Mouse (Mus musculus): Measurements from ENCODE around the gene Podxl.

The Podxl gene

DNA sequence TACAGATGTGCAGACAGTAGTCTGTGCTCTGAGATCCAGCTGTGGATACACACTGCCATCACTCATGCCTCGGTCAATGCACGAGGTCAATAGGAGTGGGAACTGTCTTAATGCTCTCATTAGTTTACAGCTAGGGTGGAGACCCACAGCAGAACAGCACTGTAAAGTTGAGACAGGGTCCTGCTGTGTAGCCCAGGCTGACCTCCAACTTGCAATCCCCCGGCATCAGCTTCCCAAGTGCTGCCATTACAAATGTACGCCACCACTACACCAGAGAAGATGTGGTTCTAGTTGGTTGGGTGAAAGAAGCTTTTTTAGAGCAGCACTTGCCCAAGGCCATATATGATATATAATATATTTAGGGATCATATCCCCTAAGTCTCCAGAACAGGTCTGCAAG, 40.1 kb downstream of the Podxl start:
- DNase-seq (ENCODE audit: low spot score in 2 of 2), result no peak

DNA sequence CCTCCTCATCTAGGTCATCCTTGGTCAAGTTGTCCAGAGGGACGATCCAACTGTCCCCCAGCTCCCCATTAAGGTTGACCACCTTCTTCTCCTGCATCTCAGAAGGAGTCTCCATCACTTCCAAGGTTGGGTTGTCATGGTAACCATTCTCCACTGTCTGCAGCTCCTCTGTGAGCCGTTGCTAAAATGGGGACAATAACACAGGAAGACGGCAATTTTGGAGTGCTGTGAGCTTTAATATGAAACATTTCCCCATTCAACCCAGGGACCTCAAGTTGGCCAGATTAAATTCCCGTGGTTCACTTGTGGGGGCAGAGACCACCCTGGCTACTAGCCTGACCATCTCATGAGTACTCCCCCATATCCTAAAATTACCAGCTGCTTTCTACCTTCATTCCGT, 40.7 kb downstream of the Podxl start:
- no peak for DNase-seq (ENCODE audit: low spot score in 2 of 2)

DNA sequence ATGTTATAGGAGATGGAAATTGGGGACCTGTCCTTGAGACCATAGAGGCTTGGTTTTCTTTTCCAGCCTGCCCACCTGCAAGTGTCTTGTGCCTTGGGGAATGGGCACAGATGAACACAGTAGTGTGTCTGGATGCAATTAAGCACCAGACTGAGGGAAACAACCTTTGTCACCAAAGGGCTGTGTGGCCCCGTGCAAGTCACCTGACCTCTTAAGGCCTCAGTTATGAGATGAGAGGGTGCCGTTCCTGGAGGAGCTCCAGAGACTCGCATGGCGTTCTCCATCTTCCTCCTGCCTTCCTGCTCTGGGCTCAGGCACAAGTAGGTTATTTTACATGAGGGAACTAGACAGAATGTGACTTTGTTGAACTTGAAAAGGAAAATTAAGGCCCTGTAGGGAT, 41.3 kb downstream of the Podxl start:
- no peak for DNase-seq (ENCODE audit: low spot score in 2 of 2)

- no peak for DNase-seq (ENCODE audit: low spot score in 2 of 2)
Measured at GRCm38 (mm10) chr6:31521491-31522355, 42.1 kb downstream of the Podxl start.

- DNase-seq (ENCODE audit: low spot score in 2 of 2), result no peak
Measured at GRCm38 (mm10) chr6:31520486-31521215, 43.1 kb downstream of the Podxl start.

DNA sequence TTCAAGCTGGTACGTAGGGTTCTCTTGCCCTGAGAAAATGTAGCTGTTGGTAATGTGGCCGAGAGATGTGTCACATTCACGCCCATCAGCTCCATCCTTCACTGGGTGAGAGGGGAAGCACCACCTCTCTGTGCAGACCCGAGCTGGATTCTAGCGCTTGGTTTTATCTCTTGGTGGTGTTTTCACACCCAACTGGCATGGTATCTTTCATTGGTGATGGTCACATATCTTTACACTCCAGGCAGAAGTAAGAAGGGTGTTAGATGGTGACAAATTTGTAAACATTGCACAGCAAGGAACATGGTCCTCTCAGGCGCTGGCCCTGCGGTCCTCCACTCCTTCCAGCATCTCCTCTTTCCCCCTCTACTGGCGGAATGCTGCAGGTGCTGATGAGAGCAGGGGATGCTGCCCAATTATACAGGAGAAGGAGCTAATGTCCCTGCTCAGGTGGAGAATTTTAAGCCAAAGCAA, 44.7 kb downstream of the Podxl start:
- no peak for DNase-seq (ENCODE audit: low spot score in 2 of 2)

- DNase-seq (ENCODE audit: low spot score in 2 of 2), result no peak
Measured at GRCm38 (mm10) chr6:31518338-31518698, 45.5 kb downstream of the Podxl start.

DNA sequence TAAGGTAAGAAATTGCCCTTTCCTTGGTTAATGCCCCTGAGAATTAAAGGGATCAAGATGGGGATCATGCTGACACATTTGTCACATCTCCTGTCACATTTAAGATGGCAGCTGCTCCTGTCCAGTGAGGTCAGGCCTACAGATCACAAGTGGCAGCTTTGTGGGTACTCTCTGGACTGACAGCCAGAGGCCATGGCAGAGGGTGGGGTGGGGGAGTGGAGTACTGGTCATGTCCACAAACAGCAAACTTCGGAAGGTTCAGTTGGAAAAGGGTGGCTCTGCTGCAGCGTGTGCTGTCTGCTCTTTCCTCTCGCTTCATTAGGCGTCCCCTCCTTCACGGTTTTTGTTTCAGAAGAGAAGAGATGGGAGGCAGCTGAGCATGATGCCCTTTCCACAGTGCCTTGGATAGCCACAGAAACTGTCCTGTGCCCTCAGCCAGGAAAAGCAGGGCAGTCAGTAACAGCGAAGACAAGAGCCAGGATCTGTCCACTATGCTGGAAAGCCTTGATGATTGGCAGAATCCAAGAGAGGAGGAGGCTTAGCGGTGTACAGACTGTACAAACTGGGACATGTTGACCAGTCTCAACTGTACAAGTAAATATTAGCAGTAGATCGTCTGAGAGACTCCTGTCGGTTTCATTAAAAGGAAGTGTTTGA, 46.0 kb downstream of the Podxl start:
- DNase-seq (ENCODE audit: low spot score in 2 of 2), result no peak

DNA sequence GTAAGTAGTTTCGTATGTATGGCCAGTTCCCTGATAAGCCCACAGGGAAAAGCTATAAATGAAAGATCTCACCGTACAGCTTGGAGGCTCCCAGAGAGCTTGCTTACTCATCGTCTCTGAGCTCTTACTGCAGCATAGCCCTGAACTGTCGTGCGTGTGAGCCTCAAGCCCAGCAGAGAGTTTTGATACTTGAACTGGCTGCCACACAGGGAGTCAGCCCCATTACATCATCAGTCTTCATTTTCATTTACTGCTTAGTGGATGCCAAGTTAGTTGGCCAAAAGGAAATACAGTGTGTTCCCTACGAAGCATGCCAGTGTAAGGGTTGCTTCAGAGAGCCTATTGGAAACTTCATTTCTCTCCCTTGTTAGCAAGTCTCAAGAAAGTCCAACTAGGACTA, 50.1 kb downstream of the Podxl start:
- DNase-seq (ENCODE audit: low spot score in 2 of 2), result no peak

GRCm38 (mm10) chr6:31502614-31503013, 61.2 kb downstream of the Podxl start:
- DNase-seq (ENCODE audit: low spot score in 2 of 2), result no peak

DNA sequence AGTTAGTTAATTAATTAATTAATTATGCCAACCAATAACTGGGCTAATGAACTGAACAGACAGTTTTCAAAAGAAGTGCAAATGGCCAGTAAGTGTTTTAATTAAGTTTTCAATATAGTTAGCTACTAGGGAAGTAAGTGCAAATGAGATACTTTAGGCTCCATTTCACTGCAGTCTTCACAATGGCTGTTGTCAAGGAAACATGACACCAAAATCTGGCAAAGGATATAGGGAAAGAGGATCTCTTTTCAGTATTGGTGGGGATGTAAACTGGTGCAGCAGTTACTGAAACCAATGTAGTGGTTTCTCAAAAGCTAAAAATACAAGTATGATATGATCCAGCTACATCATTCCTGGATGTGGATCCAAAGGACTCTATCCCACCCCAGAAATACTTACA, 63.1 kb downstream of the Podxl start:
- no peak for DNase-seq (ENCODE audit: low spot score in 2 of 2)

DNA sequence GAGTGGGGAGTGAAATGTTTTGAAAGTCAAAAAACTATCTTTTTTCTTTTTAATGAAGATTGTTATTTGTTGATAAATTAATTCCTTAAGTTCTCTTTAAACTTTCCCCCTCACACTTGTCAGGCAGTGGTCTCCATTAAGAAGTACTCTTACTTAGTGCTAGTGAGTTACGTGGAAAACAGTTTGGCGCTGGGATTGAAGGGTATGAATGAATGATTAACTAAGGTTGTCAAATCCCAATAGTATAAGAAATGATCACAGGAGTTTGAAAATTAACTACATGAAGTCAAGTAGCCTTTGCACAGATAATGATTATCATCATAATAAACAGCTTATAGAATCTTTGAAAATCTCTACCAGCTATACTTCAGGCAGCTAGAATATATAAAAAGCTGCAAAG, 63.5 kb downstream of the Podxl start:
- no peak for DNase-seq (ENCODE audit: low spot score in 2 of 2)

DNA sequence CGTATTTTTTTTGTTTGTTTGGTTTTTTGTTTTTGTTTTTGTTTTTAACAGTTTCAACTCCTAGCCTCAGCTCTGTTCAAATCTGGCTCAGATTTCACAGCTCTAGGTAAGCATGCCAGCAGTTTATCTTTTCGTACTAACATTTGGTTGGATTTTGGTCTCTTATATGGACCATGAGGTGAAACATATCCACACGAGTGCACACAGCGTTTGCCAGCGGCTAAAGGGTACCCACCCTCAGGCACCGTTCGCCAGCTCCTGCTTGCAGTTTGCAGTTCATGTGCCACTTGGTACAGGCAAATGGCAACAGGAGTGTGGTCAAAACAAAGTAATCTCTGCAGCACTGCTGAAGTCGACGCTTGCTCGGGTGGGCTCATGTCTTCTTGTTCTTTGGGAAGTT, 63.9 kb downstream of the Podxl start:
- DNase-seq (ENCODE audit: low spot score in 2 of 2), result no peak

GRCm38 (mm10) chr6:31496227-31496626, 67.6 kb downstream of the Podxl start:
- no peak for DNase-seq (ENCODE audit: low spot score in 2 of 2)

DNA sequence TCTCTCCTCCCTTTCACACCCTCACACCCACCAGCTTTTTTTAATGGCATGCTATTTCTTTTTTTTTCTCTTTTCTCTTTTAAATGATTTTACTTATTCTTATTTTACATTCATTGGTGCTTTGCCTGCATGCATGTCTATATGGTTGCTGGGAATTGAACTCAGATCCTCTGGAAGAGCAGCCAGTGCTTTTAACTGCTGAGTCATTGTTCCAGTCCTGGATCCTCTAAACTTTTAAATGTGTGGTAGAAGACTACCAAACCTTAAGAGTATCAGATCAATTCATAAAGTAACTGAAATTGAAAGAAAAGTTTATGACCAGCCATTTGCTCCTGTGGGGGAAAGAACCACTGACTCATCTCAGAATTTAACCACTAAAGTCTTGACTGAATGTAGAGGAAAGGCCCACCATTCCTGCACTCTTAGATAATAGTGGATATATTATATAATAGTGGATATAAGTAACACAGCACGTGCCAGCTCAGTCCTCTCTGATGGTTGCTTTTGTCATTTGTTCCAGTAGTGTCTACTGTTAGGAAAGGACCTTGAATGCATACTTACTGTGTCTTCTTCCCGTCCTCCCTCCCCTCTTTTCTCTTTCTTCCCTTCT, 68.6 kb downstream of the Podxl start:
- DNase-seq (ENCODE audit: low spot score in 2 of 2), result no peak

DNA sequence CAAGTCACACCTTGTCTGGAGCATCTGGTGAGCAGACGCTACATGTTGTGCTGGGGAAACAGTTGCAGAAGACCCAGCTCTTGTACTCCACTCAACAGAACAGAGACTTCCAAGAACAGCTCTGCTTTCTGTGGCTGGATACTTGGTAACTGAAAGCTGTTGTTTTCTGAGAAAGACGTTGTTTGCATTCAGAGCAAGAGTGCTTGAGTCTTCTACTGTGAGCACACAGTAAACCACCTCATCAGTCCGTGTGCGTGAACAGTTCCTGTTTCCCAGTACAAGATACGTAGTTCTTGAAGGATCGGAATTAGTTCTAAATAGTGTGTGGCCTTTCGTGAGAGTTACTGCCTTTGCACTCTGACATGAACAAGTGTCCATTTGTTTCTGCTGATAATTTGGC, 73.8 kb downstream of the Podxl start:
- no peak for DNase-seq (ENCODE audit: low spot score in 2 of 2)

- DNase-seq (ENCODE audit: low spot score in 2 of 2), result no peak
Measured at GRCm38 (mm10) chr6:31486601-31487000, 77.2 kb downstream of the Podxl start.

DNA sequence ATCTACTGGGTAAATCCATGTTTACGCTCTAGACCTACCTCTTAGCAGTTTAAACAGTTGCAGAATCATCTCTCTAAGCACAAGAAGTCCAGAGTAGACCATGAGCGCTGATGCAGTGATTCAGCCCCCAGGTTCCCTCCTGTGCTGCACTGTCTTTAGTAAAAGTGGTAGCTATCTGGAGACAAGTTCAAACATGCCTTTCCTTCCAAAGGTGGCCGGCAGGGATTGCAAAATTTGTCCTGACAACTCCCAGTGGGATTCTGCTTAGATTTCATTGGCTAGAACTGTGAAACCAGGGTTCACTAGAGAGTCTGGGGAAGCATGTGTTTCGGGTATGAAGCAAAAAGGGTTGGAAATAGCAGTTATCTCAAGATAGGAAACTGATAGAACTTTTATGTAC, 83.8 kb downstream of the Podxl start:
- DNase-seq (ENCODE audit: low spot score in 2 of 2), result peak in 1 of 2 experiments; percentile 23

DNA sequence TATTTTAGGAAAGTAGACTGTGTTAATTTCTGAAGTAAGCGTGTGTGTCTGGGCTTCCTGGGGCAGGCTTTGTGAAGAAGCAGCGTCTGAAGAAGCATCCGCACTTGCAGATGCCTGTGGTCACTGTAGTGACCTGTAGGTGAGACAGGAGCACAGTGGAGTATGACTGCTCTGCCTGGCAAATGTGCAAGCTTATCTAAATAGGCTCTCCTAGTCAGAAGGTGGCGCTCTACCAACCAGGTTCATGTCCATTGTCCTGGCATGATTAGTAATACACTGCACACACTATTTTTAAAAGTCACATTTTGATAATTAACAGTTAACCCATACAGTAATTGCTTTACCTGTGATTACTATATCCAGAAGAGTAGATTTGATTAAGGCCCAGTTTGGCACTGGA, 85.6 kb downstream of the Podxl start:
- no peak for DNase-seq (ENCODE audit: low spot score in 2 of 2)
